Mouse (Mus musculus) olfactory bulb, adult 2 months (tissue): ENCODE measurements around the gene Ppard.

ENCODE experiments used
- CTCF ChIP-seq: fragments of 200-500 bp; IDR thresholded peaks from 2 replicates; pipeline ENCODE4 v1.5.1; 2012; ENCODE audit warnings: low read depth, mild to moderate bottlenecking, low read length, moderate library complexity; ENCODE audit not compliant: insufficient read depth
- POLR2A ChIP-seq: fragments of 200-500 bp; IDR thresholded peaks from 2 replicates; pipeline ENCODE4 v1.6.1; 2012; ENCODE audit warnings: mild to moderate bottlenecking, low read depth, low read length, moderate library complexity; ENCODE audit not compliant: insufficient read depth

- TF ChIP-seq CTCF = no peak
- no peak for TF ChIP-seq POLR2A
Observed at GRCm38 (mm10) chr17:28201982-28202381, 30.5 kb upstream of the Ppard start.
